Mouse (Mus musculus) olfactory bulb, adult 2 months (tissue): Measurements from ENCODE around the gene Eif3j1. TPM values are rescaled to one million over a fixed set of nuclear protein-coding genes. Genes with fewer than 3 reads are reported as not detected.
"Not testable (repeated sequence)": the region's sequence is repeated elsewhere in the genome, so short reads cannot be mapped to it uniquely, and the experiment has no call there.

ENCODE experiments used
- H3K27ac ChIP-seq: fragments of 200-500 bp; 2 replicates; pipeline ENCODE4 v1.5.1; 2012; ENCODE audit warnings: low read depth, low read length; ENCODE audit not compliant: insufficient read depth
- H3K4me1 ChIP-seq: fragments of 200-500 bp; 2 replicates; pipeline ENCODE4 v1.6.1; 2012; ENCODE audit warnings: low read length; ENCODE audit not compliant: control insufficient read depth, insufficient read depth
- H3K4me3 ChIP-seq: fragments of 200-500 bp; 2 replicates; pipeline ENCODE4 v1.5.1; 2012; ENCODE audit warnings: mild to moderate bottlenecking, low read depth, low read length, moderate library complexity; ENCODE audit not compliant: insufficient read depth
- CTCF ChIP-seq: fragments of 200-500 bp; IDR thresholded peaks from 2 replicates; pipeline ENCODE4 v1.5.1; 2012; ENCODE audit warnings: low read depth, mild to moderate bottlenecking, low read length, moderate library complexity; ENCODE audit not compliant: insufficient read depth
- POLR2A ChIP-seq: fragments of 200-500 bp; IDR thresholded peaks from 2 replicates; pipeline ENCODE4 v1.6.1; 2012; ENCODE audit warnings: mild to moderate bottlenecking, low read depth, low read length, moderate library complexity; ENCODE audit not compliant: insufficient read depth
- WGBS: fragments of 180-500 bp; shearing (Covaris S2); methylation state at CpG from one replicate; pipeline ENCODE4 v1.1.7; 2018; 5-methylcytosine and 5-hydroxymethylcytosine counted together
- polyA plus RNA-seq: library from polyadenylated mRNA; stranded (reverse); fragments of >200 nt; gene quantifications from 2 replicates; pipeline ENCODE4 v1.2.4, GENCODE M21; 2012; ENCODE audit warnings: low replicate concordance; ENCODE audit not compliant: missing spikeins, insufficient read depth, insufficient read length

Eif3j1 gene
- polyA plus RNA-seq, 1 experiment: not detected

DNA sequence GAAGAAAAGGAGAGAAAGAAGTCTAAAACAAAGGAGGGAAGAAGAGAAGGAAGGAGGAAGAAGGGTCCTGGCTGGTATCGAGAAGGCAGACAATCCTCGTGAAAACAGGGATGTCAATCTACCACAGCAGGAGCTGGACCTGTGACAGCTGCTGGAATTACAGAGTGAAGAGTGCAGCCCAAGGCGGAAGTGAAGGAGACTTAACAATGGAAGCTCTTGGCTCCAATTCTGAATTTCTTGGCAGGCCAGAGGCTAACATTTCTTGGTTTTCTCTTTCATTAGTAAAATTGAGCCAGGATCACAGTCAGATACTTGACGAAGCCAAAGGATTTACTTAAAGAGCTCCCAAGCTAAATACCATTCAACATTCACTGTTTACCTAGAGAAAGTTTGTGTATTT is 58.1 kb downstream of the Eif3j1 start:
- H3K4me1 ChIP-seq: peaks cover 3% of the 10 kb centered on the region; the same call in 1 of the 2 replicates
- no peak overlapping the region for H3K4me3 ChIP-seq
- H3K27ac ChIP-seq: no peak overlapping the region
- TF ChIP-seq POLR2A: no peak
- TF ChIP-seq CTCF: no peak
- WGBS: 27% methylated on average over 4 of the region's 4 CpGs

DNA sequence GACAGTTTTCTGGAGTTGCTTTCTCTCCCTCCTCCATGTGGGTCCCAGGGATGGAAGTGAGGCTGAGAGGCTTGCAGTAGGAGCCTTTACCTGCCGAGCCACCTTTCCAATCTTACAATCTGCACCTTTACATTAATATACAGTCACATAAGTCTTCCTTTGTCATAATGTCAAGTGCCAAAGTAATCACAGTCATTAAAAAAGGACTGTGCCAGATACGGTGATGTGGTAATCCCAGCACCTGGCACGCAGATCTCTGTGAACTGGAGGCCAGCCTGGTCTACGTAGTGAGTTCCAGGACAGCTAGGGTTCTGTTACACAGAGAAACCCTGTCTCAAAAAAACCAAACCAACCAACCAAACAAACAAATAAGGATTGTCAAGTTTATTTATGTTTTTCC is 65.5 kb downstream of the Eif3j1 start:
- Histone ChIP-seq H3K4me1 (no peaks in the 10 kb centered on the region), H3K4me3 (no peak overlapping the region), H3K27ac (no peak overlapping the region)
- 86% methylated on average over 4 of the region's 4 CpGs for WGBS
- TF ChIP-seq POLR2A (no peak), CTCF (no peak)

DNA sequence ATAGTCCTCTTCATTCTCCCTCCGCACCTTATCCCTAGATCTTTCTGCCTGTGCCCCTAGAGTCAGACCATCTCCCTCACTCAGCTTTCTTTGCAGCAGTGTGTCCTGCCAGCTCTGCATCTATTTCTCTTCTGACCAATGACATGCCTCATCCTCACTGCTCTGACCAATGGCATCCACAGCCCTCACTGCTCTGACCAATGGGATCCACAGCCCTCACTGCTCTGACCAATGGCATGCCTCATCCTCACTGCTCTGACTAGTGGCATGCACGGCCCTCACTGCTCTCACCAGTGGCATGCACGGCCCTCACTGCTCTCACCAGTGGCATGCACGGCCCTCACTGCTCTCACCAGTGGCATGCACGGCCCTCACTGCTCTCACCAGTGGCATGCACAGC is 69.3 kb downstream of the Eif3j1 start:
- WGBS: 82% methylated on average over 5 of the region's 5 CpGs
- not testable (repeated sequence) for H3K27ac ChIP-seq, H3K4me3 ChIP-seq, H3K4me1 ChIP-seq

DNA sequence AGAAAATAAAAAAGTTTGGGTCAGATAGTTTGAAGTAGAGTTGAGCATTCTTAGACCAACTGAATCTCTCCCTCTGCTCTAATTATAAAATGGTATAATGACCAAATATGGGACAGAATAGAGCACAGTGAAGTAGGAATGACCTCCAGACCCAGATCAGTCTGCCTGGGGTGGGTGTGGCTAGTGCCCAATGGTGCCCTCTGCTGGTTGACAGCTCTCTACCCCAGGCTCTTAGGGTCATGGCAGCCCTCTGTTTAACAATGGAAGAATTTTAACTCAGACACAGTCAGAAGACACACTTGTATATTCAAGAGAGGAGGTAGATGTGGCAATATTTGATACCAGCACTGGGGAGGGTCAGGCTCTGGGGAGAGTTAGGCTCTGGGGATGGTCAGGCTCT is 73.7 kb downstream of the Eif3j1 start:
- no peak overlapping the region for H3K4me3 ChIP-seq
- H3K4me1 ChIP-seq: no peaks in the 10 kb centered on the region
- no peak overlapping the region for H3K27ac ChIP-seq
- TF ChIP-seq POLR2A (no peak), CTCF (no peak)

Other genes starting within 250 kb of the Eif3j1 start
- gene Frmd5, start 221.5 kb upstream of the Eif3j1 start, polyA plus RNA-seq: not detected in 2 replicates
- not detected in 2 replicates for gene Casc4, start 161.6 kb upstream of the Eif3j1 start, polyA plus RNA-seq
- not detected in 2 replicates for gene Ctdspl2, start 72.5 kb upstream of the Eif3j1 start, polyA plus RNA-seq
- gene Mageb3, start 72.5 kb upstream of the Eif3j1 start, polyA plus RNA-seq: not detected in 2 replicates
- gene Spg11, start 89.8 kb downstream of the Eif3j1 start, polyA plus RNA-seq: 39.5 TPM in 1 of 2 replicates, not detected in the other
- gene B2m, start 119.1 kb downstream of the Eif3j1 start, polyA plus RNA-seq: 735 TPM in 1 of 2 replicates, not detected in the other
- not detected in 2 replicates for gene Trim69, start 132.2 kb downstream of the Eif3j1 start, polyA plus RNA-seq
- not detected in 2 replicates for gene Patl2, start 157.6 kb downstream of the Eif3j1 start, polyA plus RNA-seq
- not detected in 2 replicates for gene Terb2, start 157.7 kb downstream of the Eif3j1 start, polyA plus RNA-seq
- not detected in 2 replicates for gene Sord, start 206.2 kb downstream of the Eif3j1 start, polyA plus RNA-seq